Mouse (Mus musculus) embryonic facial prominence, embryonic 11.5 days (tissue): Measurements from ENCODE around the gene Mip. TPM values are rescaled to one million over a fixed set of nuclear protein-coding genes. Genes with fewer than 3 reads are reported as not detected.
"Not testable (repeated sequence)": the region's sequence is repeated elsewhere in the genome, so short reads cannot be mapped to it uniquely, and the experiment has no call there.

Experiments
- ATAC-seq: fragments of 200-750 bp; cut with Nextera tagmentation; replicated peaks from 2 replicates; pipeline ENCODE4 v1.8.0; 2017; ENCODE audit warnings: low read depth; ENCODE audit not compliant: insufficient number of reproducible peaks, low FRiP score, low TSS enrichment
- DNase-seq: peaks from one replicate; pipeline ENCODE4 v3.0.0-alpha.2; 2015; ENCODE audit warnings: low spot score
- H3K27ac ChIP-seq: fragments of 300-500 bp; sonication (generic); replicated peaks from 2 replicates; pipeline ENCODE4 v1.5.1; 2014; ENCODE audit warnings: mild to moderate bottlenecking, low read depth, low read length, control low read depth
- H3K27me3 ChIP-seq: fragments of 300-500 bp; sonication (generic); 2 replicates; pipeline ENCODE4 v1.6.1; 2014; ENCODE audit warnings: mild to moderate bottlenecking, low read length, moderate library complexity, mixed read lengths; ENCODE audit not compliant: control insufficient read depth, insufficient read depth
- H3K36me3 ChIP-seq: fragments of 300-500 bp; sonication (generic); replicated peaks from 2 replicates; pipeline ENCODE4 v1.6.1; 2014; ENCODE audit warnings: low read depth, mild to moderate bottlenecking, low read length, moderate library complexity, mixed read lengths; ENCODE audit not compliant: control insufficient read depth, insufficient read depth
- H3K4me1 ChIP-seq: fragments of 300-500 bp; sonication (generic); 2 replicates; pipeline ENCODE4 v1.6.1; 2014; ENCODE audit warnings: low read length, mixed read lengths; ENCODE audit not compliant: control insufficient read depth, insufficient read depth
- H3K4me2 ChIP-seq: fragments of 300-500 bp; sonication (generic); 2 replicates; pipeline ENCODE4 v1.6.1; 2014; ENCODE audit warnings: low read depth, mild to moderate bottlenecking, control low read depth, low read length, moderate library complexity
- H3K4me3 ChIP-seq: fragments of 300-500 bp; sonication (generic); 2 replicates; pipeline ENCODE4 v1.5.1; 2014; ENCODE audit warnings: low read depth, low read length, control low read depth
- H3K9ac ChIP-seq: fragments of 300-500 bp; sonication (generic); replicated peaks from 2 replicates; pipeline ENCODE4 v1.6.1; 2014; ENCODE audit warnings: mild to moderate bottlenecking, control low read depth, low read length
- H3K9me3 ChIP-seq: fragments of 300-500 bp; sonication (generic); replicated peaks from 2 replicates; pipeline ENCODE4 v1.6.1; 2016; ENCODE audit warnings: mild to moderate bottlenecking, low read length, inconsistent platforms, mixed read lengths; ENCODE audit not compliant: control insufficient read depth
- WGBS: fragments of 180-500 bp; shearing (Covaris S2); extraction: QIAGEN DNeasy Blood & Tissue Kit; methylation state at CpG from one replicate; pipeline ENCODE4 v1.1.7; 2014; 5-methylcytosine and 5-hydroxymethylcytosine counted together
- polyA plus RNA-seq: library from polyadenylated mRNA; unstranded; fragments of >200 nt; fragmentation: Nextera tagmentation; extraction: Ambion mirVana; gene quantifications from 2 replicates; pipeline ENCODE4 v1.2.1, GENCODE M21; 2014

Mip gene
- polyA plus RNA-seq, 1 experiment from 2014 or later: not detected

GRCm38 (mm10) chr10:128271883-128272282 is 46.2 kb downstream of the Mip start:
- Histone ChIP-seq H3K36me3 (no peaks in the 10 kb centered on the region), H3K9me3 (no peaks in the 10 kb centered on the region), H3K27me3 (no peaks in the 10 kb centered on the region), H3K4me3 (no peak overlapping the region), H3K4me1 (no peaks in the 10 kb centered on the region), H3K27ac (no peak overlapping the region), H3K4me2 (no peak overlapping the region), H3K9ac (no peak overlapping the region)
- 71% methylated on average over 2 of the region's 2 CpGs for WGBS
- no peak for DNase-seq
- no peak for ATAC-seq

GRCm38 (mm10) chr10:128272819-128273439 is 47.3 kb downstream of the Mip start:
- not testable (repeated sequence) for H3K9me3 ChIP-seq, DNase-seq, H3K36me3 ChIP-seq, H3K27ac ChIP-seq, H3K27me3 ChIP-seq, ATAC-seq, H3K4me1 ChIP-seq, H3K4me3 ChIP-seq, H3K9ac ChIP-seq, H3K4me2 ChIP-seq
- WGBS: 82% methylated on average over 4 of the region's 7 CpGs

DNA sequence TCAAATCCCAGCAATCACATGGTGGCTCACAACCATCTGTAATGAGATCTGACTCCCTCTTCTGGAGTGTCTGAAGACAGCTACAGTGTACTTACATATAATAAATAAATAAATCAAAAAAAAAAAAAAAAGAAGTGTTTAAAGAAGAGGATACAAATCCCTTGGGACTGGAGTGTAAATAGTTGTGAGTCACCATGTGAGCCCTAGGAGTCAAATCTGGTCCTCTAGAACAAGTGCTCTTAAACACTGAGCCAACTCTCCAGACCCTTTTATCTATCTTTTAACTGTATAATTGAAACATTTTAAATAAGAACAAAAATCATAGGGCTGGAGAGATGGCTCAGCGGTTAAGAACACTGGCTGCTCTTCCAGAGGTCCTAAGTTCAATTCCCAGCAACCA is 49.7 kb downstream of the Mip start:
- not testable (repeated sequence) for H3K9me3 ChIP-seq, H3K4me3 ChIP-seq, H3K9ac ChIP-seq, H3K4me1 ChIP-seq, H3K27me3 ChIP-seq, H3K4me2 ChIP-seq, ATAC-seq, DNase-seq, H3K27ac ChIP-seq, H3K36me3 ChIP-seq
- 90% methylated on average over 1 of the region's 1 CpGs for WGBS

- WGBS: 52% methylated on average over 6 of the region's 6 CpGs
- H3K4me1 ChIP-seq: no peaks in the 10 kb centered on the region
- no peak for ATAC-seq
- no peaks in the 10 kb centered on the region for H3K27me3 ChIP-seq
- no peak overlapping the region for H3K4me3 ChIP-seq
- DNase-seq: no peak
- H3K4me2 ChIP-seq: no peak overlapping the region
- no peak overlapping the region for H3K27ac ChIP-seq
- H3K36me3 ChIP-seq: no peaks in the 10 kb centered on the region; the same call in 1 of the 2 replicates
- no peak overlapping the region for H3K9ac ChIP-seq
- no peaks in the 10 kb centered on the region for H3K9me3 ChIP-seq
These were observed 52.5 kb downstream of the Mip start for GRCm38 (mm10) chr10:128278158-128278557.

DNA sequence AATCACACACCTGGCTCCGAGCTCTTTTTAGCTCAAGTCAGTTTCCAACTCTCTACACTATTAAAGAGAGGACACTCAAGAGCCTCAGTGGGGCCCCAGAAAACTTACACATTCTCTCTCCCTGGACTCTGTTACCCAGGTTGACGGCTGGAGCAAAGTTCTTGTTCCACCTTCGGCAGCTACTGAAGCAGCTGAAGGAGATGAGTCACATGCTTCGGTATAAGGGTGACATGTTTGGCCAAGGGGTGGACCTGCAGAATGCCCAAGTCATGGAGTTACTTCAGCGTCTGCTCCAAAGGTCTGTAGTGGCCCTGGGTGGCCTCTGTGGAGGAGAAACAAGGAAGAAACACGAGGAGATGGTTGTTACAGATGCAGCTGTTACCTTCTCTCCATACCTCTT is 55.3 kb downstream of the Mip start:
- Histone ChIP-seq H3K9ac (no peak overlapping the region), H3K9me3 (no peaks in the 10 kb centered on the region), H3K4me1 (no peaks in the 10 kb centered on the region), H3K27ac (no peak overlapping the region), H3K4me2 (no peak overlapping the region), H3K36me3 (no peaks in the 10 kb centered on the region; the same call in 1 of the 2 replicates), H3K4me3 (no peak overlapping the region), H3K27me3 (no peaks in the 10 kb centered on the region)
- ATAC-seq (no peak), DNase-seq (no peak)
- 89% methylated on average over 6 of the region's 6 CpGs for WGBS

Other genes with a start within 250 kb of the Mip start
- gene Hsd17b6, start 218.2 kb upstream of the Mip start, polyA plus RNA-seq: not detected in 2 replicates
- 121 and 132 TPM in 2 replicates for gene Prim1, start 210.7 kb upstream of the Mip start, polyA plus RNA-seq
- 1,020 and 1,060 TPM in 2 replicates for gene Naca, start 190.3 kb upstream of the Mip start, polyA plus RNA-seq
- gene Ptges3, start 166.9 kb upstream of the Mip start, polyA plus RNA-seq: 641 and 733 TPM in 2 replicates
- gene Atp5b, start 142.6 kb upstream of the Mip start, polyA plus RNA-seq: 2,412 and 2,488 TPM in 2 replicates
- gene Baz2a, start 134.3 kb upstream of the Mip start, polyA plus RNA-seq: 14.0 and 14.2 TPM in 2 replicates
- gene Rbms2, start 45.5 kb upstream of the Mip start, polyA plus RNA-seq: 24.5 and 24.6 TPM in 2 replicates
- gene Gls2, start 31.4 kb upstream of the Mip start, polyA plus RNA-seq: 0.76 and 1.2 TPM in 2 replicates
- 30.7 and 33.7 TPM in 2 replicates for gene Spryd4, start 14.0 kb upstream of the Mip start, polyA plus RNA-seq
- 64.2 and 66.6 TPM in 2 replicates for gene Timeless, start 6.2 kb downstream of the Mip start, polyA plus RNA-seq
- 0.21 and 0.80 TPM in 2 replicates for gene Apon, start 28.3 kb downstream of the Mip start, polyA plus RNA-seq
- not detected in 2 replicates for gene Apof, start 42.8 kb downstream of the Mip start, polyA plus RNA-seq
- gene Stat2, start 44.7 kb downstream of the Mip start, polyA plus RNA-seq: 12.7 and 13.4 TPM in 2 replicates
- gene Il23a, start 72.9 kb downstream of the Mip start, polyA plus RNA-seq: not detected in 2 replicates
- 33.6 and 35.2 TPM in 2 replicates for gene Pan2, start 77.5 kb downstream of the Mip start, polyA plus RNA-seq
- gene Cnpy2, start 96.6 kb downstream of the Mip start, polyA plus RNA-seq: 288 and 305 TPM in 2 replicates
- gene Cs, start 111.9 kb downstream of the Mip start, polyA plus RNA-seq: 246 and 258 TPM in 2 replicates
- 13.2 and 13.5 TPM in 2 replicates for gene Coq10a, start 143.2 kb downstream of the Mip start, polyA plus RNA-seq
- gene Ankrd52, start 151.3 kb downstream of the Mip start, polyA plus RNA-seq: 9.3 and 10.4 TPM in 2 replicates
- not detected in 2 replicates for gene Slc39a5, start 175.4 kb downstream of the Mip start, polyA plus RNA-seq
- gene Nabp2, start 185.7 kb downstream of the Mip start, polyA plus RNA-seq: 92.2 and 99.1 TPM in 2 replicates
- 36.4 and 38.9 TPM in 2 replicates for gene Rnf41, start 185.8 kb downstream of the Mip start, polyA plus RNA-seq
- gene Smarcc2, start 233.4 kb downstream of the Mip start, polyA plus RNA-seq: 103 and 109 TPM in 2 replicates